Mouse (Mus musculus) A20 (cell line): Measurements from ENCODE around the gene Prpf8.

Experiments used
- DNase-seq: peaks from one replicate; pipeline ENCODE4 v3.0.0-alpha.2; 2011; ENCODE audit warnings: low read depth, low spot score

Gene Prpf8

DNA sequence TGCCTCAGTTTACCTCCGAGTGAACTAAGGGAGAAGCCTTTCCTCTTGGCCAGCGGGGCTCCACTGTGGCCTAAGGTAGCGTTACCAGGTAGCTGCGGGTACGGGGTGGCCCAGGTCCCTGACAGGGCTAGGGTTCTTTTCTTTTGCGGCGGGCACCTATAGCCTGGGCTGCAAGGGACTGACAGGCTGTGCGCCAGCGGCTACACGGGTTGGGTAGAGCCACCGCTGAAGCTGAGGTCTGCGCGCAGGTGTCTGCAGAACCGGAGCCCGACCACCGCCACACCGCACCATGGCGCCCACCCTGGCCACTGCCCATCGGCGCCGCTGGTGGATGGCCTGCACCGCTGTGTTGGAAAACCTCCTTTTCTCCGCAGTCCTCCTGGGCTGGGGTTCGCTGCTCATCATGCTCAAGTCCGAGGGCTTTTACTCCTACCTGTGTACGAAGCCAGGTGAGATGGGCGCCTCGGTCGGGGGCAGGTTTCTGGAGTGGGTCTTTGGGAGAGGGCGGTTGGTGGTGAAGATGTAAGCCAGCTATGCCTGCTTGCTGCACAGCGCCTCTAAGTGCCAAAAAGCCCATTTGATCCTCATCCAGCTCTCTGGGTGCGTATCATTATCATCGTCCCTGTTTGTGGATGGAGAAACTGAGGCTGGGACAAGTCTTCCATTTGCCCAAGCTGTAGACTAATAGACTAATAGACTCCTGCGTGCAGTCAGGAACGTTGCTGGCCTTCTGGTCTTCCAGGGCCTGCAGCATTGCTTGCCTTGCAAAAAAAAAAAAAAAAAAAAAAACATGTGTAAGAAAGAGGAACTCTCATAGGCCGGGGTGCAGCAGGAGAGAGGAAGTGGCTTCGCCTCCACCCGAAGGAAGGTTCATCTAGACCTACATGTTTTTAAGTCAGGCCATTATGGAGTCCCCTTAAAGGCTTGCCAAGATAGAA is 46.0 kb downstream of the Prpf8 start:
- peak; percentile 90 for DNase-seq

DNA sequence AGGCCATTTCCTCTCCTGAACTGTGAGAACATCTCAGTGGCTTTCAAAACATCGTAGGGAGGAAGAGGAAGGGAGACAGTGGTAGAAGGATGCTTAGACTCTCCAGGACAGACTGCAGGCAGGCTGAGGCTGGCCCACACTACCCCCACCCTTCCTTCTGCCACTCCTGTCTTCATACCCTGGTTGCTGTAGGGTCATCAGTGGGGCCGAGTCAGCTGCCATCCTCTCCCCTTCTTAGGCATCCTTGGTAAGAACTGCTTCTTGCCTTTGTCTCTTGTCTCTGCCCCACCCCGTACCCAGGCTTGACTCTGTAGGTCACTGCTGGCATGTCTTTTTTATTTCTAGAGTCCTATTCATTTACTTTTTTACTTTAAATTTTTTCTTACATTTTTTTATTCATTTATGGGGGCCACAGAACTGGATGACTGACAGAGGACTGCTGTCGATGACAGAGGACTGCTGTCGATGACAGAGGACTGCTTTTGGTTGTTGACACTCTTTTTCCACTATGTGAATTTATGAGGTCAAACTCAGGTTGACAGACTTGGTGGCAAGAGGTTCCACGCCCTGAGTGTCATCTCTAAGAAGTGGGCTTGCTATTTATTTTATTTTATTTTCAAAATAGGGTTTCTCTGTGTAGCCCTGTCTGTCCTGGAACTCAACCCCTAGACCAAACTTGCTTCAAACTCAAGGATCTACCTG is 46.8 kb downstream of the Prpf8 start:
- no peak for DNase-seq

DNA sequence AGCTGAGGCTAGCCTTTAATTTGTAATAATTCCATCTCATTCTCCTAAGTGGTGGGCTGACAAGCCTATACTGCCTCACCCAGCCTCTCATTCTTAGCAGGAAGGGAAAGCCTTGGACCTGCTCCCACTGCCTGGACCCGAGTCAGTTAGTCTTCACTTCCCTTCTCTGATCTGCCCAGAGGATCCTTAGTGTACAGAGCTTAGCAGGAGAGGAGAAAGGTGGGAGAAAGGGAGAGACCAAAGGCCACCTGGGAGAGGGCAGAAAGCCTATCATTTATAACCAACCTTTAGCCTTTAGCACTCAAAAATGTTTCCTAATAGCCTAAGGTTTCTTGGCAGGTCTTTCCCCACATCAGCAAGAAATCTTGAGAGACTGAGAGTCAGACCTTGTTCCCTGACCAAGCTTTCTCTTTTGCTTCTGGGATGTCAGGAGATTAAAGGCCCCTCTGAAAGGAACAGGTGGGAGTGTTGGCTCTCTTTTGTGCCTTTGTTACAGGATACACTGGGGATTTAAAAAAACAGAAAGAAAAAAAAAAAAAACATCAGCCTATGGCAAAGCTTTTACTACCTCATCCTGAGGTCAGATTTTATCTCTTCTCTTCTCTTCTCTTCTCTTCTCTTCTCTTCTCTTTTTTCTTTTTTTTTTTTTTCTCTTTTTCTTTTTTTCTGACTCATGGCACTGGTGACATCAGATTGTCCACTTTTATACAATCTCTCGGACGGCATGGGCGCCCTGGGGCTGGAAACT is 47.8 kb downstream of the Prpf8 start:
- no peak for DNase-seq

DNA sequence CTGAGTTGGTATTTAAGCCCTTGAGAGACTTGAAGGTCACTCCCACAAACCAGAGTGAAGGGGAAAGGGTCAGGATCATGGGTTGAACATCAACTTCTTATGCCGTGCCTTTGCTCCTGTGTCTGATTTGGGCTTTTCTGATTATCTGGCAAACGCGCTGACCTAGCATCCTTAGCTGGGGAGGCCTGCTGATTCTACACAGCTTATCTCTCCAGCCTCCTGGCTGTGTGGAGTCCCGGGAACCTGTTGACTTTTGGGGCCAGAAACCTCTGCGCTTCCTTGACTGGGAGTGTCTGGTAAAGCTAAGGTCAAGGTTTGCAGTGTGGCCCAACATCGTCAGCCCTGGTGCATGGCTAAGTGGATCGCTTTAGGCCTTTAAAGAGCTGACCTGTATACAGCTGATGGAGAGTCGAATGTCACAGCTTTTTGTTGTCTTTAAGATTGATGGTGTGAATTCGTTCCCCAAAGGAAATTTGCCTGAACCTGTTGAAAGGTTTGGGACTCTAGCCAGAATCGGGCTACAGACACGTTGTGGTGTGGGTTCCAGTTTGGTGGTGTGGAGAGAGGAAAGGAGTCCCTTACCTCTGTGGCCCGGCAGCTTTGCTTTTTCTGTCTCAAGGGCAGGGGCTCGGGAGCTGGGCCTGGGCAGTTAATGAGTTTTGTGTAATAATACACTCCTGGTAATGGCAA is 48.6 kb downstream of the Prpf8 start:
- DNase-seq = no peak

DNA sequence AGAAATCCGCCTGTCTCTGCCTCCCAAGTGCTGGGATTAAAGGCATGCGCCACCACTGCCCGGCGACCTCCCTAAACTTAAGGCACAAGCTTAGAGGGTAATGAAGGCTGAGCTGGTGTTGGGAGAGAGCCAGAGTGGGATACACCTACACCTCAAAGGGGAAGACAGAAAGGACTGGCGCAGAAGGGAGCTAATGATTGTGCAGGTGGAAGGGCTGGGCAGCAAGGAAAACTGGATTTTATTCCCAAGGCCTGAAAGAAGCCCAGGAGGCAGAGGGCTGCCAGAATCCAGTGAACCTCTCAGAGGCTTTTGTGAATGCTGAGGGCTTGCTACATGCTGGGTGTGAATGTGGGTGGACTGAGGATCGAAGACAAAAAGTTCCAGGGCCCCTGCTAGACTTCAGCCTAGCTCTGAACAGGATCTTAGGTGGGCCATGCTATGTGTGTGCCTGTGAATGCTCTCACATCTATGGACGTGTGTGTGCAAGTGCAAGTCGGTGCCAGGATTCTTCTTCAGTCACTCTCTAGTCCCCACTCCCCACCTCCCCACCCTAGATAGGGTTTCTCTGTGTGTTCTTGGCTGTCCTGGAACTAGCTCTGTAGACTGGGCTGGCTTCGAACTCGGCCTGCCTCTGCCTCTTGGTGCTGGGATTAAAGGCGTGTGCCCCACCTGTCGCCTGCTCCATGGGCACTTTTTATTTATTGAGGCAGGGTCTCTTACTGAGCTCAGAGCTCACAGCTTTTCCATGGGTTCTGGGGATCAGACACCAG is 49.8 kb downstream of the Prpf8 start:
- DNase-seq = no peak

DNA sequence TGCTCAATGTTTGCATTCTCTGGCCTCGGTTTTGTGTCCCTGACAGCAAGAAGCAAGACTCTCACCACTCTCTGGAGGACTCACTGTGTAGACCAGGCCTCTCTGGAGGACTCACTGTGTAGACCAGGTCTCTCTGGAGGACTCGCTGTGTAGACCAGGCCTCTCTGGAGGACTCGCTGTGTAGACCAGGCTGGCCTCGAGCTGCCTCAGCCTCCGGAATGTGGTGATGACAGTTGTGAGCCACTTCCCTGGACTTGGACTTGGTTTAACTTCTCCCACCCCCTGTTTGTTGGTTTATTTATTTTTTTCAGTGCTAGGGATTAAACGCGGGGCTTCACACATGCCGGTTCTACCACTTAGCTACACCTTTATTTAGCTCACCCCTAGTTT is 50.4 kb downstream of the Prpf8 start:
- no peak for DNase-seq

DNA sequence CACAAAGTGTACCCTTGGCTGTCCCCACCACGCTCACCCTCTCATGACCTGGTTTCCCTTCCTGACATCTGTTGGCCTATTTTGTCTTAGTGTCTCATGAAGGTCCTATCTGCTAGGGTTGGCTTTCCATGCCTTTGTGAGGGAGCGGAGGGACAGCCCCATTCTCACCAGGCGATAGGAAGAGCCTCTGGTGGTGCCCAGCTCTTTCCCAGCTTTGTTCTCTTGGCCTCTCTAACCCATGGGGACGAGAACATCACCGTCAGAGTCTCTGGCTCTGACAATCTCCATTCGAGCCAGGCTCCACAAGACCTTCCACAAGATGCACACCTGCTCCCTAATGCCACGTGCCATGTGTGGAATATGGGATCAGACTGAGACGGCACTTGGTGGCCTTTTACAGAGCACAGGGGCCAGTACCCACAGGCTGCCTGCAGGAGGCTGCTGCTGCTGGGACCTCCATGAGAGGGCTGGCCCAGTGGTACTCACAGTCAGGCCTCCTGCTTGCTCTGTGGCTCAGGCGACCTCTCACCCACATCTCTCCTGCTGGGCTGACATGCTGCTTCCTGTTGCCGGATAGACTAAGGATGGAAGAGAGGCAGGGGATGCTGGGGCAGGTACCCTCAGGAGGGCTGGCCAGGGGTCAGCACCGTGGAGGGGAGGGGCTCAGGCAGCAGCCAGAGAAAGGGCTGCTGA is 51.0 kb downstream of the Prpf8 start:
- no peak for DNase-seq

DNA sequence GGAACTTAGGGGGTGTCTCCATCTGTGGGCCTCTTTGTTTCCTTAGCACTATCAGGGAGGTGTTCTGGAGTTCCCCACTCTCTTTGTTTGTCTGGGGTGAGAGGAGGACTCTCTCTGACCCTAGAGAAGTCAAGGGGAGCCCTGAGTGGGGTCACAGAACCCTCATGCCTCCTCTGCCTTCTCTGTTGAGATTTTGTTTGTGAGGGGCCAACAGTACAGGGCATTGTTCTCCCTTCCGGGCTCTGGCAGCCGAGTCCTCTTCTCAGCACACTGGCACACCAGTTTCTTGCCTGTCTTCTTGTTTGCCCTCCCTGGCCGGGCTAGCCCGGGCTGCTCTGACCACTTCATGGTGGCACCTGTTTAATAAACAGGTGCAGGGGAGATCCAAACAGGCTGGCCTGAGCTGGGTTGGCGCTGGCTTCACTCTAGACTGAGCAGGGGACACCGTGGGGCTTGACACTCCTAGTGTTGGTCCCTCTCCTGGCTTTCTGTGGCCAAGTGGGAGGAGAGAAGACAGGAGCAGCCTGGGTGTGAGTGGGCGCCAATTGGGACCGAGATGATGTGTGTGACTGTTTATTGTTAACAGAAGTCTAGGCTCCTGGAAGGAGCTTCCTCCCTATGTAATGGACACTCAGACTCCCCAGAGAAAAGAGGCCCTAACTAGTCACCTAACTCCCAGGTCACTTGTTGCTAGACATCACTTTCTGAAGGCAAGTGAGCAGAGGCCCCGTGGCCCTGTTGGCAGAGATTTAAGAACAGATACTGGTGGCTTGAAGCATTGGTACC is 51.8 kb downstream of the Prpf8 start:
- DNase-seq = no peak

DNA sequence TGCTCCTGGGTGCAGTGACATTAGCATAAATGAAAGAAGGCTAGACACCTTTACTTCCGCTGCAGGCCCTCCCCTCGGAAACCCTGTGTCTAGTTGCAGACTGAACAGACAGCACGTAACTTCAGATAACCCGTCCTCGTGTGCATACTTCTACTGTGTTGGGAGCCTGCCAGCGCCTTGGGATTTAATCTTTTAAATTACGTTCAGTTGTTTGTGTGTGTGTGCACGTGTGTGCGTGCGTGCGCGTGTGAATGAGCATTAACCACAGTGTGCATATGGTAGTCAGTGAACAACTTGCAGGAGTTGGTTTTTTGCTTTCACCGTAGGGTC is 52.3 kb downstream of the Prpf8 start:
- DNase-seq = no peak

DNA sequence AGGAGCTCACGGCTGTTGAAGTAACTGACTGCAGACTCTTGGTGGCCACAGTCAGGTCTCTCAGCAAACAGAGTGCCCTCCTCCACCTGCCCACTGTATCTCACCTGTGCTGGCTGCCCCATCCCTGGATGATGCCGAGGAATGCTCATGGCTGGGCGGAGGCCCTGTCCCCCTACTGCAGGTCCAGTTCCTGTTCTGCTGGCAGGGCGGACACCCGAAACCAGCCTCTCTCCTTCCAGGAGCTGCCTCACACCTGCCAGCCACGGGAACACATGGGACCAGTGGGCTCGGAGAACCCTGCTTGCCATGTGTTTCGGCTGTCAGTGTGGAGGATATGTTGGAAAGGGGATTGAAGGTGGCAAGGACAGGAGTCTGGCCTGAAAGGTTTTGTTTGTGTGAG is 53.6 kb downstream of the Prpf8 start:
- DNase-seq = no peak

DNA sequence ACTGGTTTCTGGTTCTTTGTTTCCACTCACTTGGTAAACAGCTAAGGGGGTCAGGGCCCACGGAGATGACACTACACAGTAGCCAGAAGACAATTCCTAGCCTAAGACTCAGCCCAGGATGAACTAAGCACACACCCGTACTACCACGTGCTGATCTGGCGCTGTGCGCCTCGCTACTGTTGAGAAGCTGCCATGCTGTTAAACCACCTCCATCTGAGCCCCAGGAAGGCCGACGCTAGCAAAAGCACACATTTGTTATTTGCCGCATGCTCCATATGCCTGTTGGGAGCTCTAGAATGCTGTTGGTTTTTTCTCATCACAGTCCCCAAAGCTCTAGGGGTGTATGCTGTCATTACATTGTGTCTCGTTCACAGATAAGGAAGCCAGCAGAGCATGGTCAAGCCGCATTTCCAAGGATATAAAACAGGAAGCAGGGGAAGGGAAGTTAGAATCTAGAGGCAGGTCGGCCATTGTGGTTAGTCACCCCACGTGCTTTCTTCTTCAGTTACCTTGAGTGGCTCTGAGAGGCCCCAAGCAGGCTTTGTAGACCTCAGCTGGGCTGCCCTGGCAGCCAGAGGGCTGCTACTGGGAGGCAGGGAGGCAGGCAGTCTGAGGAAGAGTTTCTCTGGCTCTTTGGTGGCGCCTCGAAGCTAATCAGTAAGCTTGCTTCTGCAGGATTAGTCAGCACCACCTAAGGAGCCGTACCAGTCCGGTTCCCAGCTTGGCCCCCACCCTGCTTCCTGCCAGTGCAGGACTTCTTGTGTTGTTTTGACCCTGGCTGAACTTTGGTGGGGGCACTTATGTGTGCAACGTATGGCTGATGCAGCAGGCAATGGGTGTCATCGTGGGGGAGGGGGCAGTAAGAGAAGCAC is 54.3 kb downstream of the Prpf8 start:
- DNase-seq = no peak

DNA sequence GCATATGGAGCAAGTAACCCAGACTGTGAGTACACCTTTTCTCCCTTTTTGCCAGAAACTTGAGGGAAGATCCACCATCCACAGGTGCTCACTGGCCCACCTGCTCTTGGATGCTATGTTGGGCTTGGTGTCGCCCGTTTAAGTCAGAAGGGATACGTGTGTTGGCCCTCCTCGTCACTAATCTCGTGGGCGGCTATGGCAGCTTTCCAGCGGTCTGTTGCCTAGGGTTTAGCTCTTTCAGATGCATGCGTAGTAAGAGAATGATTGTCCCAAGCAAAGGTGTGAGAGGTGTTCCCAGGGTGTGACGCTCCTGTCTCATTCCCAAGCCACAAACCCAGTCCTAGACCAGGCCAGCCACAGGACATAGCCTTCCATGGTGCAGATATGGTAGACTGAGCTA is 58.1 kb downstream of the Prpf8 start:
- DNase-seq = no peak

DNA sequence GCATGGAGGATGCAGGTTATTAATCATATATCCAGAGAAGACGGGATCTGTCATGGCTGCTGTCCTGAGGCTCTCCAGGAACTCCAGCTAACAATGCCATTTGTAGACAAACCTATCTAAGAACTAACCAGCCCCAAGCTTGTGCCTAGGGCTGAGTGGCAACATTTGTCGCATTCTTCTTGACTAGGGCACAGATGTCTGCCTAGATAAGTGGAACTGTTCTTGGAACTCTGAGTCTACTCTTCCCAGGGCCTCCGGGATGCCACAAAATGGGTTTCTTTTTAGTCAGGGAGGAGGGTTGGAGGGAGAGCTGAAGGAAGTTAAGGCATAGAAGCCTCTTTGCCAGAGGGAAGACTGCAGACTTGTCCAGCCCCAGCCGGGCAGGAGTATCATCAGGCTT is 59.4 kb downstream of the Prpf8 start:
- DNase-seq = no peak

DNA sequence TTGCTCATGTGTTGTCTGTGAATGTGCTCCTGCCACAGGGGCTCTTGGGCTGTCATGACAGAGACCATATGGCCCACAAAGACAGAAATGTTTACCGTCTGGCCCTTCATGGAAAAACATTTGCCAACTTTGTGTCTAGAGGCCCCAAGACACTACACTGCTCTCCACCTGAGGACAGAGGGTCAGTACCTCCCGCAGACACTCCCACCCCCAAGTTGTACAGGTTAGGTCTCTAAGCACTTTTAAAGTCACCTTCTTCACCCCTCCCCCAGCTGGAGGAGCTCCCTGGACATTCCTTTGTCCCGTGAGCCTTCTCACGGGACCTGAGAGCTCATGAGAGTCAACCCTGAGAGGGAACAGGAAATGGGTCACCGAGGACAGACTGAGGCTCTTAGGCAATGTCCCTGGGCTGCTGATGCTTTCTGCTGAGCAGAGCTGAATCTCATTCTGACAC is 63.1 kb downstream of the Prpf8 start:
- DNase-seq = no peak

DNA sequence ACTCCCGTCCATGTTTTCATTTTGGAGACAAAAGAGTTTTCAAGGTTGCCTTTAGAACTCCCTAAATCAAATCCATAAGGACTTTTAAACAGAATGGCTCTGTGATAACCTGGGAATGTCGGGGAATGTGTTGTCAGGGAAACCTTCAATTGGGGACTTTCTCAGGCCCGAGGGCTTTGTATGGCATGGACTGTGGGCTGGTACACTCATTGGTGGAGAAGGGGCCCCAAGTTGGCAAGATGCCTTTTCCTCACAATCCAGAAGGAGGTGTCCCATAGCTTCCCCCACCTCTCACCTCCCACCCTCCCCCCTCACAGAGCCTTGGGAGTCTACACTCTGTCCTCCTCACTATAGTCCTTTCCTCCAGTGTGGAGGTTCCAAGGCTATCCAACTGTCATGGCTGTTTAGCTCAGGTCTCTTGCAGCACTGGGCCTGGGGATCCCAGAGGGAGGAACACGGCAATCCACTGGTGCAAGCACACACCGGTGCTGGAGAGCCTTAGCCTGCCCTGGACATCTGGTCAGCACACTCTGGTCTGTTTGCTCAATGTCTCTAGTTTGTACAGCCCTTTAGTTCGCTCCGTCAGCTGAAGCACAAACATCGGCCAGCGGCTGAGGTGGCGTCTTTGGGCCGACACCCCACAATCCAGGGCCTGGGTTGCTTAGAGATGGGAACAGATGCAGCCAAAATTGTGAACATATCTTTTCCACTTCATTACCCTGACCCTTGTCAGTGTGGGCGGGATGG is 63.8 kb downstream of the Prpf8 start:
- DNase-seq = no peak

DNA sequence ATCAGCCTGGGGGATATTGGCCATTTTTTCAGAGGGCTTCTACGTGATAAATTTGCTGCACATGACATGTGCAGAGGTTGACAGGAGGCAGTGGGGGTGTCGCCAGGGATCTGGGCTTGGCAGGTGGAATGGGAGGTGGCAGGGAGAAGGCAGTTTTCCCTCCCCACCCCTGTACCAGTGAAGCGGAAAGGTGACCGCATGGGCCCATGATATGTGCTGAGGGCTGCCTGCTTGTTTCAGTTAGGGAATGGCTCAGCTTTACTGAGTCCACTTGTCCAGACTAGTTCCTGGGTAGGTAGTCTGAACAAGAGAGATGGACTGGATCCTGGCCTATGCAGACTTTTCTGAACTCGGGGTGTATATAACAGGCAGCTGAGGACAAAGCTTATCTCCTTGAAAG is 64.7 kb downstream of the Prpf8 start:
- DNase-seq = no peak

DNA sequence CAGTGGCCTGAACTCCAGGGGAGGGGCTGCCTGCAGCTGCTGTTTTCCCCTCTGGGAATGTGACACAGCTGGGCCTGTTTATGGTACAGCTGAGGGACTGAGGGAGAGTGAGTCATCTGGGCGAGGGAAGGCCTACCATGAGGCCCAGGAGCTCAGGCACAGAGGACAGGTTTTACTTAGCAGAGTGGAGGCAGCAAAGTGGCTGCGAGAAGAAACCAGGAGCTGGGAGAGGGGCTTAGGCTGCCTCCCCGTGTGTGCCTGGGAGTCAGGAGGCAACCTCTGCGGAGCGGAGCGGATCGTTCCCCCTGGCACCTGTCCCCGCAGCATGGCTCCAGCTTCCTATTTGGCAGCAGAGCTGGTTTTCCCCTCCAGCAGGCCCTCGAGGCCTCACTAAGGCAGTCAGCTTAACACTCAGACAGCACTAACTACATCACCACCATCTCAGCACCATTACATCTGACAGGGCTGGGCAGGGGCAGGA is 65.4 kb downstream of the Prpf8 start:
- no peak for DNase-seq
